Mouse (Mus musculus) layer of hippocampus, adult 8-10 months (tissue): ENCODE results near the gene Kat5. TPM values are rescaled to one million over a fixed set of nuclear protein-coding genes. Genes with fewer than 3 reads are reported as not detected.

Source experiments
- DNase-seq, 2 experiments: peaks; one replicate each; pipeline ENCODE4 v3.0.0; 2022; ENCODE audit warnings: low spot score in 2 of 2
- total RNA-seq, 4 experiments: library from RNA; stranded (reverse); gene quantifications; 2 replicates each; pipeline ENCODE4 v1.2.4; 2022

Kat5 gene
- total RNA-seq, 4 experiments from 2014 or later = 81.5 to 105 (median 86.9) TPM

DNA sequence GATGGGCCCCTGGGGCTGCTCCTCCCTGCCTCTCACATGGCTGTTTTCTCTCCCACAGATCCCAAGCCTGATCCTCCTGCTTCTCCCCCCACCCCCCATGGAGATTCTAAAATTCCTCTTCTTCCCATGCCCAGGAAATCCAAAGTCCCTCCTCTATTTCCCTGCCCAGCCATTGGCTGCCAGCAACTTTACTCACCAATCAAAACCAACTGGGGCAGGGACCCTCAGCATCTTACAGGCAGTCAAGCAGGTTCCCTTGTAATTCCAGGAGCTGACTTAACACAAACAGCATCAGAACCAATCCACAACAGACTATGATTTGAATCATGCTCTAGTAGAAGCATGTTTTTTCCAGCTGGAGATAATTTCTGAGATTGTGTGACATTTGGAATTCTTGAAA lies 19.9 kb upstream of the Kat5 start:
- DNase-seq = no peak

DNA sequence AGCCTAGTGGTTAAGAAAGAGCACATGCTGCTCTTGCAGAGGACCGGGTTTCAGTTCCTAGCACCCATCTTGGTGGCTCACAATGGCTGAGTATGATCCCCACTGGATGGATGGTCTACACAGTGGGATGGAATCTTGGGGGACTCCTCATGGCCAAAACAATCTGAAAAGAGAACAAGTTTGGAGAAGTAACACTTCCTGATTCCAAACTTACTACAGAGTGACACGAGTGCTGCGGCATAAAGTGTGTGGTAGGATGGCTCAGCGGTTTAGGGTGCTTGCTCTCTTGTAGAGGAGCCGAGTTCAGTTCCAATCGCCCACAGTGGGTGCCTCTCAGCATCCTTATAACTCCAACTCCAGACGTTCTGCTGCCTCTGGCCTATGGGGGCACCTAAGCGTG lies 15.3 kb upstream of the Kat5 start:
- no peak for DNase-seq

DNA sequence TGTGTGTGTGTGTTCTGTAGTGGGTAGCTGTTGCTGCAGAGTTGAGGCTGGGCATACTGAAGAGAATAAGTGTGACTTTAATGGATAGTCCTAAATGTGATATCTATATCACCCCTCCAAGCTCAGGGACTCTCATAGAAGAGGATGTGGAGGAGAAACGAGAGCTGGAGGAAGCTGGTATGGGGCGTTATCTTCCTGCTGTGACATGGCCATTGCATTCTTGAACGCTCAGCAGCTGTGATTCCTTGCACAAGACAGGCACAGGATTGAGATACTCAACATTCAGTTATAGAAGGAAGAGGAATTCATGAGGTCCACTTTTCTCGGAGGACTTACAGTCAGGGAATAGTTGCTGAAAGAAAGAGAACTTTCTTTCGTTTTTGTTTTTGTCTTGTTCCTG lies 11.8 kb upstream of the Kat5 start:
- DNase-seq = no peak

DNA sequence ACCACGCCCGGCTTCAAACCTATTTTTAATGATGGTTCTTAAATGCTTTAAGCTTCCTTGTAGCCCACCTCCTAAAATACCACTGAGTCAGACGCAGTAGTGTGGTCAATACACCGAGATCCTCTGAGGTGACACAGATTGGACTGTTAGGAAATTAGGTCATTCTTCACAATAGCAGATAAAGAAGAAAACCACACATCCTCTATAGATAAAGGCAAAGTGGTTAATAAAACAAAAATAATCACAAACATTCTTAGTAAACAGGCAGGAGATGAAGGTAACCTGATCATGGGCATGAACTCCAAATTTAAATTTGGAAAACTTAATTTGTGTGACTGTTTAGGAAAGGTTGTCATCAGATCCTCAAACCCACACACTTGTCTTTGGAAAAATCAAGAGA lies 10.0 kb upstream of the Kat5 start:
- DNase-seq = no peak

DNA sequence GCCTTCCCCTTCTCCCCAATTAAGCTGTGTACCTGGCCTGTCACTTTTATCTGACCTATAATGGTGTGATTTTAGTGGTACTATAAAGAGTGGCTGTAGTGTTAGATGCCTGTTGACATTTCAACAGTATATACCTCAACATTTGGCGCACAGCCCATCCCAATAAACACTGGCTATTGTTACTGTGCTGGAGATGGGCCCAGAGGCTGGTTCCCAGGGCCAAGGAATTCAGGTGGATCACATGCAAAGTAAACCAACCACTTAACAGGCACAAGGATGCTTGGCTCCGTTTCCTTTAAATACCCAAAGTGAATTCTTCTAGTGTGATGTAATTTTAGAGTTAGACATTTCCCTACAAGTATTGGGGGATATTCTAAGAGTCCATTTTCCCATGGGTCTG lies 4.9 kb upstream of the Kat5 start:
- DNase-seq = no peak

DNA sequence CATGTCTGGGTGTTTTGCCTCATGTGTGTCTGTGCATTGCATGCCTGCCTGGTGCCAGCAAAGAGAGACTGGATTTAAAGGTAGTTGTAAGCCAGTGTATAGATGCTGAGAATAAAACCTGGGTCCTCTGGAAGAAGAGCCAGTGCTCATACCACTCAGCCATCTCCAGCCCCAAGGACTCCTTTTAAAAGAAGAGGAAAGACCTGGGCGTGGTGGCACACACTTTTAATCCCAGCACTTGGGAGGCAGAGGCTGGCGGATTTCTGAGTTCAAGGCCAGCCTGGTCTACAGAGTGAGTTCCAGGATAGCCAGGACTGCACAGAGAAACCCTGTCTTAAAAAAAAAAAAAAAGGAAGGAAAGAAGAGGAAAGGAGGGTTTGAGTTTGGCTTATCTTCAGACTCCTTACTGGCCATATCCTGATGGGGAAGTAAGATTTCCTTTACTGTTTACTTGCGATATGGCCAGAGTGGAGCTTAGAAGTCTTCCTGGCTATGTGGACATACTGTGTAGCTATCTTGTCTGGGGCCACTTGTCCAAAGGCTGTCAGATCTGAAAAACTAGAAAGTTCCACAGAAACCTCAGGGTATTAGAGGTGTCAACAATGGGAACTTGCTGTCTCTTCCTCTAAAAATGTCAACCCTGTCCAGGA lies 2.9 kb upstream of the Kat5 start:
- no peak for DNase-seq

DNA sequence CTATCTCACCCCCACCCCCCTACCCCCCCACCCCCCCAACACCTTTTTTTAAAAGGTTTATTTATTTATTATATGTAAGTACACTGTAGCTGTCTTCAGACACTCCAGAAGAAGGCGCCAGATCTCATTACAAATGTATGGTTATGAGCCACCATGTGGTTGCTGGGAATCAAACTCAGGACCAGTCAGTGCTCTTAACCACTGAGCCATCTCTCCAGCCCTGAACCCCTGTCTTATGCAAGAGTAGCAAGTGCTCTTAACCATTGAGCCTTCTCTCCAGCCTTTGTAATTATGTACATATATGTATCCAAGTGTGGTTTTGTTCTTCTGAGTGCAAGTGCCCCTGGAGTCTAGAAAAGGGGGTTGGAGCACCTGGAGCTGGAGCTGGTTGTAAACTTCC lies 1.9 kb upstream of the Kat5 start:
- DNase-seq = no peak

DNA sequence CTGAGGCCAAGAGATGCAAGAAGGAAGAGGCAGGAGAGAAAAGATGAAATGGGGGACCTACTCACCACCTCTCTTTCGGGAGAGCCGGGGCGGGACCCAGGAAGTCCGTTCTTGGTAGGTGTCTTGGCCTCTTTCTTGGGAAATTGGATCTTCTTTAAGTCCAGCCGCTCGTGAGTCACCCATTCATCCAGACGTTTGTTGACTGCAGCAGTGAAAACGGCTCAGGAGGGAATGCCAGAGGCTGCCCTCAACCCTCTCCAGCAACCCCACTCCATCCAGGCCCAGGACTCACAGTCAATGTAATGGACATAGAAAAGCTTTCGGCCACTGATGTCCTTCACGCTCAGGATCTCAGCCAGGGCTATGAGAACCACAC lies 878 bp downstream of the Kat5 start:
- DNase-seq = no peak

DNA sequence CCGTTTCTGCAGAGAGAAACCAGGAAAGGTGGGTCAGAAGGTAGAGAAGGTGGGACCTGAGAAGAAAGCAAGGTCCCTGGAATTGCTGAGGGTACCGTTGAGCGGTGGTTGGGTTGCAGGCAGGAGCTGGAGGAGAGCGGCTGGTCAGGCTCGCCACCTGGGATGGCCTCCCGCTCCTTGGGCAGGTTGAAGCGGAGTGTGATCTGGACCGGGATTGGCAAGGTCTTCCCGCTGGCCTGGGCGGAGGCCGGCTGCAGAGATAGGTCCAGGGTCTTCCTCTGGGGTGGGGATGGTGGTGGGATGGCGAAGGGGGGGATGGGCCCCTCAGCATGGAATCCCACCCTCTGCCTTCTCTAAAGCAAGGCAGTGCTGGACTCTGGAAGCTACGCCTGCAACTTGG lies 1.3 kb downstream of the Kat5 start:
- DNase-seq = no peak

DNA sequence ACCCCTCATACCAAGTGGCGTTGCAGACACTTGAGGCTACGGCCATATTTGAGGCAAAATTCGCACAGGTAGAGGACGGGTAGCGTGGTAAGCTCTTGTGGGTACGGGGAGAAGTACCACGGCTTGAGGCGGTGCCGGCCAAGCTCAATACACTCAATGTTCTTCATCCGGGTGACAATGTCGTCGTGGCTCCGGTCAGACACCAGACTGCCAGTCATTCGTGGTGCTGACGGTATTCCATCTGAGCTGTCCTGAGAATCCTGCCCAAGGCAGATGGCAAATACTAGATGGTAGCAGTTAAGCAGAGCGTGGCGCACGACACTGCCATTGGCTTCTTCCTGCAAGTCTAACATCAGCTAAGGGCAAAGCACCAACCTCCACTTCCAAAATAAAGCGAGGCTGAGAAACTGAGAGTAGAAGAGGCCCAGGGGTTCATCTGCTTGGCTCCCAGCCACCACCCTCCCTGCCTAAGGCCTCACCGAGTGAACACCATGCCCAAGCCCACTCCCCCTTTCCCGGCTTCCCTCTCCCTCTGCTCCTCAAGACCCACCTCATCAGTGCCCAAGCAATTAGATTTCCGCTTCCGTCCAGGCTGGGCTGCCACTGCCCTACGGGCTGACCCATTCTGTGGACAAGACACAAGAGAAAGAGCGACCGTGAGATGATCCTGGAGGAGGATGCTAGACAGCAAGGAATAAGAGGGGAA lies 2.2 kb downstream of the Kat5 start:
- DNase-seq = no peak

DNA sequence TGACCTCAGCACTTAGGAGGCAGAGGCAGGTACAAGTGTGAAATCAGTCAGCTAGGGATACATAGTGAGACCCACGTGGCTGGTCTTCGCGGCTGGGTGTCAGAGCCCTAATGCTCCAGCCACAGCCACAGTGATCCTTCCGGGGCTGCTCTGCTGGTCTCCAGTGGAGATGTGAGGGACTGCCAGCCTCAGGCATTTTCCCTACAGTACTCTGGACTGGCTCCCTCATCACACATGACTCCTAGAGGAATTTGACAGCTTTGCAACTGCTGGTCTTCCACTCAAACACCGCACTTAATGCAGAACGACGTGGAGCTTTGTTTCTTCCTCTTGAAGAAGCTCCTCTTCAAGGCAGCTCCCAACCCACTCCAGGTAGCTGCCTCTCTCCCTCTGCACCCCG lies 3.8 kb downstream of the Kat5 start:
- DNase-seq = no peak

DNA sequence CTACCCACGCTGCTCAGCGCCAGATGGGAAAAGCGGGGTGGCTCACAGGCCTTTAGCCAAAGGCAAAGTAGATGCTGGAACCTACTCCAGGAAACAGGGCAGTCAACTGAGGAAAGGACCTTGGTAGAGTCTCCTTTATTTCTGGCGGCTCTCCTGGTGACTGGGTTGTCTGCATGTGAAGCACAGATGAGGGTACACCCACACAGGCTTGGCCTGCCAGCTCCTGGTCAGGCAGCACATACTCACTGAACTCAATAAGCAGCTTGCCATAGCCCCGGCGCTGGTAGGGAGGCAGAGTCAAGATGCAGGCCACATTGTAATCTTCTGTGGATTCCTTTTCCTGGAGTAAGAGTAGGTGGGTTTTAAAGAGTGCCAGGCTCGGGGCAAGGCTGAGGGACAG lies 4.9 kb downstream of the Kat5 start:
- DNase-seq = peak; percentile 32 to 37

DNA sequence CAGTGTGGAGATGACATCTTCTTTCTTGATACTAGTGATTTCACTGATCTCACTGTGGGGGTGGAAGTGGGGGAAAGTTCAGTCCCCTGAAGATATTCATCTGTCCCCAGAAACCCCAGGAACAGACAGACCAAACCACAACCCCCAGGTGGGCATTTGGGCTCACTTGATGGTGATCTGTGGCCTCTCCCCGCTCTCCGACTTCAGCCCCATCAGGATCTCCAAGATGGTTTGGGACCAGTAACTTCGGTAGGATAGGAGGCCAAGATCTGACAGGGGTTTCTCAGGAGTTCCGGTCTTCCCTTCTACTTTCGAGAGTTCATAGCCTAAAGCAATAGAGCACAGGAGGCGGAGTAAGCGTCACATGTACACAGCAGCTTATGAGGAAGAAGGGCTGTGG lies 6.4 kb downstream of the Kat5 start:
- no peak for DNase-seq

DNA sequence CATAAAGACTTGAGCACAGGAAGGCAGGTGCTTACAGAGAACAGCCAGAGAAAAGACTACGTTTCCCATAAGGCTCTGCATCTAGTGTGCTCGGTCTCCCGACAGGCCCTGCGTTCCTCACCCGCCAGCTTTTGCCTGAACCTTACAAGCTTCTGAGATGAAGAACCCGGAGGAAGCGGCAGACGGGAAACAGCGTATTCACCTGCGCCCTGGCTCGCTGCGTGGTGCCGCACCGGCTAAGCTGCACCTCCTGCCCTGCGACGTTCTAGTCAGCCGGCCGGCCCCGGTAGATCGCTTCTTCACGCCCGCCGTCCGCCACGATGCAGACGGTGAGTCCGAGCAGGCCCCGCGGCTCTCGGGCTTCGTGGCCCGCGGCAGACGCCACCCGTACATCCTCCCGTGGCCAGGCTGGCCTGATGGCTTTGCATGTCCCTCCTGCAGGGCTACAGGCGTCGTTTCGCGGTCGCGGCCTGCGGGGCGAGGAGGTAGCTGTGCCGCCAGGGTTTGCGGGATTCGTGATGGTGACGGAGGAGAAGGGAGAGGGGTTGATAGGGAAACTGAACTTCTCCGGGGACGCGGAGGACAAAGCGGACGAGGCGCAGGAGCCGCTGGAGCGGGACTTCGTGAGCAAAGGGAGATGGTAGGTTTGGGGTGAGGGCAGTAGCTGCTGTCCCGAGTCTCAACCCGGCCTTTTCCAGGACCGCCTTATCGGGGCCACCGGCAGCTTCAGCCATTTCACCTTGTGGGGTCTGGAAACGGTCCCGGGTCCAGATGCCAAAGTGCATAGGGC lies 8.1 kb downstream of the Kat5 start, which contains the start of gene Rnaseh2c:
Rnaseh2c (plus strand) TSS at position 122 of the 790 bp plus-strand sequence.
- peak; percentile 70 to 77 for DNase-seq

DNA sequence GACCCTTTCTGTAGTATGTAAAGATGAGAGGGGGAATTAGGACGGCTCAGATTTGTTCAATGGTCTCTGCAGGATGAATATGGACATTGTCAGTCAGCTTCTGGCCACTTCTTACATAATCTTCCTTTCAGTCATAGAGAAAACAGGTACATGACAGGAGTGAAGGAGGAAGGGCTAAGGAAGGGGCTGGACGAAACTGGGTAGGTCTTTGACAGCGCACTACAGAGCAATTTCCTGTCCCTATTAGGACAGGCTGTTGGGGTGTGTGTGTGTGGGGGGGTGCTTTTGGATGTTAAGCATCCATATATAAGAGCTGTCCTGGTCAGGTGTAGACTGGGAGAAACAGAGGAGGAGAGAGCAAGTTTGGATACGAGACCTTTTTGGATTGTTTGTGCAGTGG lies 10.8 kb downstream of the Kat5 start:
- DNase-seq = no peak

DNA sequence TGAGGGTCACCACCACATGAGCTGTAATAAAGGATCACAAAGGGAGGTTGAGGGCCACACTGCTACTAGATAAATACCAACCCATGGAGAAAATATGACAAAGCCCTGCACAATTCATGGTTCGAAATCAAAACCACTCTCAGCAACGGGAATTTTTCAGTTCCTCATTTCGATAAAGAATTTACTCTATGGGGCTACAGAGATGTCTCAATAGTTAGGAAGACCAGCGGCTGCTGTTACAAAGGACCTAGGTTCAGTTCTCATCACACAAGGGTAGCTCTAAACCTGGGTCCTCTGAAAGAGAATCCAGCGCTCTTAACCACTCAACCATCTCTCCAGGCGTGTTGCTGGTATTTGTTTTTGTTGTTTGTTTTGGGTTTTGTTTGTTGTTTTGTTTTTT lies 18.1 kb downstream of the Kat5 start:
- DNase-seq = no peak

DNA sequence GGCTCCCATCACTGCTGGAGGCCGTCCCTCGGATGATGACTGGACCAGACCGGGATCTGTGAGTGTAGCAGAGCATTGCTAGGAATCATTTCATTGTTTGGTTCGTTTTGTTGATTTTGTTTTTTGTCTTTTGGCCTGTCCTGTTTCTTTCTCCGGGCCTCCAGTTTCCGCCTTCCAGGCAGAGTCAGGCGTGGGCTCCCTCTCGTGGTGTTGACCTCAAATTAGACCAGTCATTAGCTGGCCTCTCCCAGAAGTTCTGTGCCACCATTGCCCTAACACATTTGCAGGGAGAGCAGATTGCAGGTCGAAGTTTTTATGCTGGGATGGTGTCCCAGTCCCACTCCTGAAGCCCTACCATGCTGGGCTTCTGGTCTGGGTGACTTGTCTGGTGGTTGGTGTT lies 20.9 kb downstream of the Kat5 start:
- no peak for DNase-seq

DNA sequence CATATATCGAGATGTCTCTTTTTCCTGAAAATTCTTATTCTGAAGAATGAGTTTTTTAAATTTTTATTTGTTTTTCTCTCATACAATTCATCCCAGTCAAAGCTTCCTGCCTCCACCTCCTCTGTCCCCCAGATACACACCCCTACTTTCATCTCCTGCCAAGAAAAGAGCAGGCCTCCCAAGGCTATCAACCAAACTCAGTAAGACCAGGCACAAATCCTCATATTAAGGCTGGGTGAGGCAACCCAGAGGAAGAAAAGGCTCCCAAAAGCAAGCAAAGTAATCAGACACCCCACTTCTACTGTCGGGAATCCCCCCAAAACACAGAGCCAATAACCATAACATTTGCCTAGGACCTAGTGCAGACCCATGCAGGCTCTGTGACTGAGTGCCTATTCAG lies 28.0 kb downstream of the Kat5 start:
- no peak for DNase-seq

DNA sequence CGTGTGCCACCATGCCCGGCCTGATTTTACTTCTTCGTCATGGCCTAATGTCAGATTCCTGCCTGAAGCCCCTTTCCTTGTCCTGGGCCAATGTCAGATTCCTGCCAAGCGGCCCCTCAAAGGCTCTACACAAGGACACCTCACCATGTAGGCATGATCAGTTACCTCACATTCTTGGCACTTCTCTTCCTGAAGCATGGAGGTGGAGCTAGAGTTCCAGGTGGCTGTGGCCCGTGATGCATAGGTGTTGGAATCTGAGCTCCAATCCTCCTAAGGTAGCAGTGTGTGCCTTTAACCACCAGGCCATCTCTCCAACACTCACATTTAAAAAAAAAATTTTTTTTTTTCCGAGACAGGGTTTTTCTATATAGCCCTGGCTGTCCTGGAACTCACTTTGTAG lies 29.3 kb downstream of the Kat5 start:
- DNase-seq = no peak

DNA sequence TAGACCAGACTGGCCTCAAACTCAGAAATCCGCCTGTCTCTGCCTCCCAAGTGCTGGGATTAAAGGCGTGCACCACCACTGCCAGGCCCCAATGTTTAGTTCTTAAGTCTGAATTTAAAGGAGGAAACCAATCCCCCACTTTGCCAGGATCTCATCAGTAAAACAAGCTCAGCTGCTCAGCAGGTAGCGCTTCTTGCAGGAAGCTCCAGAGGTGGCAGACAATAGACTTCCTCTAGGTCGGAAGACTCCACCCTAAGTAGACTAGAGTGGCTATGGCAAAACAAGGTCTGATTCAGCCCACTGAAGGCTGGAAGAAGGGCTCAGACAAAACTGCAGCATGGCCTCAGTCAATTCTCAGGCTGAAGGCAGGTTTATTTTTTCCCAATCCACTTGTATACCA lies 30.1 kb downstream of the Kat5 start:
- no peak for DNase-seq

DNA sequence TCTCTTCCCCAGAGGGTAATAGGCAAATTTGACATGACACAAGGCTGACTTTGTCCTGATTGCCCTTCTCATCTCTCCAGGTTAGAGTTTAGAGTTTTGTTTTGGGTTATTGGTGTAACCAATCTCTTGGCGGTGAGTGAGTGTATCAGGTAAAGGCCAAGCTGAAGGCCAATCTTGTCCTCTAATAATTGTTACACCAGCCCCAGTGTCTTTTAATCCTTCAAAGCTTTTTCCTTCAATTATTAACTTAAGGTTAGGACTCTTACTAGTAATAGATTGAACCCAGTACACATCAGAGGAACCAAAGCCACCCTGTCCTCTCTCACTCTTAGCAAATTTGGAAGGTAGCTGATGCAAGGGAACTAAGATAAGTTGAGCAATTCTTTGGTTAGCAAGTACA lies 34.7 kb downstream of the Kat5 start:
- no peak for DNase-seq

DNA sequence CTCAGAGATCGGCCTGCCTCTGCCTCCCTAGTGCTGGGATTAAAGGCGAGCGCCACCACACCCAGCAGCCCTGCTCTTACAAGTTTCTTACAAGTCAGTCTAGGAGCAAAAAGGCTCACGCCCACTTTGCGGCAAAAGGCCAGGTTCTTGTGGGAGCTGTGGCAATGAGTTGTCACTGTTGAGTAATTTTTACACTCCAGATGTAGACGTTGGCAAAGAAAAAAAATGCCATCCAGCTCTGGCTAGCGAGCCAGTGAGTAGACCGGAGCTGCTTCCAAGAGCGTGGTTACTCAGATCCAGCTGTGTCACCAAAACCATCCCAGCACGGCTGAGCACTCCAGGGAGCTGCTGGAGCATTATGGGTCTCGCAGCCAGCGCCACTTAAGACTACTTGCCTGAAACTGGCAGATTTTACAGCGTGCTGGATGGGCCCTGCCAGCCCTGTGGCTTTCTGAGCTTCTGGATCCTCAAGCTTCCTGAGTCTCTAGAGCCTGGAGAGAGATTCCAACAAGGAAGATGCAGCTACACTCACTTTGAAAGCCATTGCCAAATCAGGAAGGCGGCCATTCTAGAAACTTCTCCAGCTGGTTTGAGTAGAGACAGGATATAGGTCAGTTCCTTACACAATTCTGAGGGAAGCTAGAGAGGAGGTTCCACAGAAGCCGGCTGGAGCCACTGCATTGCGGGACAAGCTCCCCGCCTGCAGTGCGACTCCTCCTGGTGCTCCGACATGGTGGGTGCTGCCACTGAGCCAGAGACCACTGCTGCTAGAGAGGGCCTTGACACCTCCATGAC lies 37.5 kb downstream of the Kat5 start:
- DNase-seq = peak; percentile 52 to 58
